Mouse (Mus musculus): Measurements from ENCODE around the gene Gm10217.

Gm10217 gene

GRCm38 (mm10) chr8:9863951-9864350 lies at the start of gene Gm10217:
Gm10217 (plus strand) TSS chr8:9864251.
- no peak for DNase-seq (ENCODE audit: low spot score)

- DNase-seq (ENCODE audit: low spot score) = no peak
Measured at GRCm38 (mm10) chr8:9824770-9825169, 39.3 kb upstream of the Gm10217 start.

- DNase-seq (ENCODE audit: low spot score) = no peak
Measured at GRCm38 (mm10) chr8:9840257-9840656, 23.8 kb upstream of the Gm10217 start.

- peak; percentile 24 for DNase-seq (ENCODE audit: low spot score)
Measured at GRCm38 (mm10) chr8:9859286-9859685, 4.8 kb upstream of the Gm10217 start.

- no peak for DNase-seq (ENCODE audit: low spot score)
Measured at GRCm38 (mm10) chr8:9860539-9861203, 3.4 kb upstream of the Gm10217 start.

- no peak for DNase-seq (ENCODE audit: low spot score)
Measured at GRCm38 (mm10) chr8:9865150-9865549, 1.1 kb downstream of the Gm10217 start.

GRCm38 (mm10) chr8:9868094-9868493 lies 4.0 kb downstream of the Gm10217 start:
- no peak for DNase-seq (ENCODE audit: low spot score)

- DNase-seq (ENCODE audit: low spot score) = no peak
Measured at GRCm38 (mm10) chr8:9876241-9876640, 12.2 kb downstream of the Gm10217 start.

GRCm38 (mm10) chr8:9879921-9880320 lies 15.9 kb downstream of the Gm10217 start:
- DNase-seq (ENCODE audit: low spot score) = no peak

- no peak for DNase-seq (ENCODE audit: low spot score)
Measured at GRCm38 (mm10) chr8:9886714-9887113, 22.7 kb downstream of the Gm10217 start.

- DNase-seq (ENCODE audit: low spot score) = no peak
Measured at GRCm38 (mm10) chr8:9899199-9899598, 35.1 kb downstream of the Gm10217 start.

- DNase-seq (ENCODE audit: low spot score) = no peak
Measured at GRCm38 (mm10) chr8:9899673-9900072, 35.6 kb downstream of the Gm10217 start.

All from retina, embryonic 14.5 days (tissue).